Mouse (Mus musculus) heart, postnatal 0 days (tissue): ENCODE results near the gene Myof.

Experiments used
- CTCF ChIP-seq: IDR thresholded peaks from 2 replicates; pipeline ENCODE4 v1.5.1; 2016; ENCODE audit warnings: antibody characterized with exemption, control low read depth, low read depth
- EP300 ChIP-seq: IDR thresholded peaks from 2 replicates; pipeline ENCODE4 v1.6.1; 2016; ENCODE audit warnings: antibody characterized with exemption, low read depth

- TF ChIP-seq EP300 (no peak), CTCF (no peak)
These were observed 39.5 kb downstream of the Myof start for GRCm38 (mm10) chr19:38003671-38004521.
